ENCODE assay signal across 35 mouse cellular contexts in the genomic region with DNA sequence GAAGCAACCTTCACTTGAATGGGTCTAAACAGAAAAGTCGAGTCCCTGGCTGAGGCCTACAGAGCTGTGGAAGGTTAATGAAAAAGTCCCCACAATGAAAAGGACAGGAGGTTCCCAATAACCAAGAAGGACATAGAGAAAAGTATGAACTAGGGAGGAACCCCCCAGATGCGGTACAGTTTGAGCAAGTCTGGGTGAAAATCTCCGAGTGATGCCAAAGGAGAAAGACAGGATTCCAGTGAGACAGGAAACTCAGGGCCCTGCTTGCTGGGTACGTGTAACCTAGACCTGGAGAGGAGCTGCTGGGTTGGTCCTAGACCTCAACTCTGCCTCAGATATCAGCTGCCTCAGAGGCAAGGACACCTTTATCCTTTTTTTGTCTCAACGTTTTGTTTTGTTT.
"Had no signal": no experiment of that assay in that cellular context is flagged by ENCODE, and none has a peak within 500 bp of the region (broad histone marks: within the 10 kb centered on the region; RNA-seq: fewer than 3 reads in every experiment).

No protein-coding gene starts in this region.

- H3K27me3 ChIP-seq: heart, embryonic 12.5 days; heart, embryonic 13.5 days; heart, embryonic 15.5 days; hindbrain, embryonic 12.5 days; hindbrain, embryonic 15.5 days; intestine, embryonic 15.5 days; kidney, embryonic 15.5 days had no signal

- H3K9ac ChIP-seq: heart, embryonic 12.5 days; heart, embryonic 13.5 days; heart, embryonic 15.5 days; hindbrain, embryonic 12.5 days; hindbrain, embryonic 13.5 days; hindbrain, embryonic 14.5 days; hindbrain, embryonic 15.5 days; intestine, embryonic 15.5 days; kidney, embryonic 15.5 days had no signal

- H3K27ac ChIP-seq: heart, embryonic 10.5 days; heart, embryonic 13.5 days; heart, embryonic 15.5 days; hindbrain, embryonic 10.5 days; hindbrain, embryonic 12.5 days; hindbrain, embryonic 13.5 days; hindbrain, embryonic 14.5 days; hindbrain, embryonic 15.5 days; hindbrain, postnatal 0 days; intestine, embryonic 15.5 days; kidney, embryonic 15.5 days; kidney, postnatal 0 days; layer of hippocampus, adult 2 months had no signal

- DNase-seq: heart, postnatal 10 days; heart, postnatal 14 days; heart, postnatal 36 days; heart, postnatal 4 days; kidney, adult 11 months; kidney, adult 18-20 months; kidney, adult 2 months; kidney, adult 8-10 months; kidney, adult 9 months; kidney, postnatal 10 days; kidney, postnatal 14 days; kidney, postnatal 25 days; kidney, postnatal 36 days; kidney, postnatal 4 days; layer of hippocampus, adult 9-11 months; layer of hippocampus, postnatal 36 days had no signal

- H3K4me3 ChIP-seq: heart, embryonic 10.5 days; heart, embryonic 12.5 days; heart, embryonic 13.5 days; heart, embryonic 15.5 days; hindbrain, embryonic 10.5 days; hindbrain, embryonic 12.5 days; hindbrain, embryonic 13.5 days; hindbrain, embryonic 15.5 days; intestine, embryonic 15.5 days; kidney, embryonic 15.5 days; layer of hippocampus, adult 2 months had no signal

- H3K4me2 ChIP-seq: heart, embryonic 11.5 days; heart, embryonic 12.5 days; heart, embryonic 13.5 days; heart, embryonic 15.5 days; hindbrain, embryonic 12.5 days; hindbrain, embryonic 13.5 days; hindbrain, embryonic 14.5 days; hindbrain, embryonic 15.5 days; intestine, embryonic 15.5 days; kidney, embryonic 15.5 days had no signal

- H3K9me3 ChIP-seq: heart, embryonic 10.5 days; heart, embryonic 12.5 days; heart, embryonic 13.5 days; heart, embryonic 15.5 days; hindbrain, embryonic 10.5 days; hindbrain, embryonic 12.5 days; hindbrain, embryonic 13.5 days; hindbrain, embryonic 15.5 days; intestine, embryonic 15.5 days; kidney, embryonic 15.5 days had no signal

- ATAC-seq: hindbrain, embryonic 16.5 days; hindbrain, postnatal 0 days; inflammation-experienced regulatory T-cells, adult 6 months; intestine, embryonic 15.5 days; intestine, embryonic 16.5 days; intestine, postnatal 0 days had no signal

- H3K36me3 ChIP-seq: heart, embryonic 10.5 days; heart, embryonic 12.5 days; heart, embryonic 13.5 days; heart, embryonic 15.5 days; hindbrain, embryonic 10.5 days; hindbrain, embryonic 12.5 days; hindbrain, embryonic 13.5 days; hindbrain, embryonic 15.5 days; intestine, embryonic 15.5 days; kidney, embryonic 15.5 days had no signal

- H3K4me1 ChIP-seq: heart, embryonic 12.5 days; heart, embryonic 13.5 days; heart, embryonic 15.5 days; hindbrain, embryonic 10.5 days; hindbrain, embryonic 12.5 days; hindbrain, embryonic 13.5 days; hindbrain, embryonic 15.5 days; intestine, embryonic 15.5 days had no signal
